Comparison of ENCODE assay signal across 8 mouse cellular contexts in the genomic region with DNA sequence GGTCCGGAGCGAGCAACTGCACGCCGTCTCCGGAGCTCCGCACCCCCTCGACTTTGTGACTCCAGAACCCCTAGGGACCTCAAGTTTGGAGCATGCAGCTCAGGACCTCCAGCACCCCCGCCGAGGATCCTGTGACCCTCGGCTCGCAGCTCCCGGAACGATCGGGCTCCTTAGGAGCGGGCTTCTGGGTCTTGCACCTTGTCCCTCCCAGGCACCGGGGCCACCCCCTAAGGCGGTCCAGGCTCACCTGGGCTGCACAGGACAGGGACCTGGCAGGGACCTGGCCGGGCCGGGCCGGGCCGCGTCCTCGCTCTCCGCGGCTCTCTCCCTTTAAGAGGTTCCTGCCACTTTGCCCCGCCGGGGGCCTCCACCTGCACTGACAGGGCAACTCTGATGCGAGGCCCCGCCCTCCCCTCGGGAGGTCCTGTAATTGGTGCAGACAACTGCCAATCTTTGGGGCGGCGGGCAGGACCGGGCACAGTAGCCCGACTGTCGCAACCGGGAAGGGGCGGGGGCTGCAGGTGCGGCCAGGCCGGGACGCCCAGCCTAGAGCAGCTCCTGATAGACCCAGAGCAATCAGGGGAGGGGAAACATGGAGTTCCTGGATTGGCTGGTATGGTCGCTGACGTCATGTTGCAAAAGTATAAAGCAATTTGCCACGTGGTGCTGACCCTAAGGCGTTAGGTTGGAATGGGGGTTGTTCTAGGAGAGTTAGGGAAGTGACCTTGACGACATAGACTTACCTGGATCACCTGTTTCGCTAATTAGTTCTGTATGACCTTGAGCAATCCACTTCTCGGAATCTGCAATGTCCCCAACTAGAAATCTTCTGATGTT. TPM values are rescaled to one million over a fixed set of nuclear protein-coding genes. Genes with fewer than 3 reads are reported as not detected.
DNase-seq lines count a peak whose midpoint lies in the region; ATAC-seq and TF ChIP-seq lines count a peak whose summit lies in the region.

A gene (minus strand): TSS at position 389 of the 837 bp plus-strand sequence.

- peak; percentile 67 for ATAC-seq in G1E (ENCODE audit: extremely low read depth, insufficient number of reproducible peaks, low FRiP score, poor library complexity, severe bottlenecking)
- ATAC-seq in forebrain, postnatal 0 days, result peak; percentile 90
- peak; percentile 93 for ATAC-seq in lung, embryonic 15.5 days (ENCODE audit: borderline replicate concordance, extremely low read depth, low FRiP score, low TSS enrichment)

- peak within 1 kb of the TSS; percentile 50 for H3K9ac ChIP-seq in forebrain, postnatal 0 days
- H3K9ac ChIP-seq in lung, embryonic 15.5 days, result peak within 1 kb of the TSS; percentile 63

- no peaks in the 10 kb centered on the region for H3K27me3 ChIP-seq in G1E (ENCODE audit: insufficient read depth, low read length)
- H3K27me3 ChIP-seq in cerebellum, adult 2 months (ENCODE audit: control insufficient read depth, insufficient read depth, low read length), result no peaks in the 10 kb centered on the region
- peaks cover 33% of the 10 kb centered on the region for H3K27me3 ChIP-seq in forebrain, postnatal 0 days (ENCODE audit: insufficient read depth, low read length)
- no peaks in the 10 kb centered on the region for H3K27me3 ChIP-seq in lung, embryonic 15.5 days

- peak; percentile 59 for TF ChIP-seq POLR2A in cerebellum, adult 2 months (IDR thresholded peaks at IDR 0.05; ENCODE audit: borderline replicate concordance, insufficient read depth, low read length)

- TF ChIP-seq CTCF in G1E (IDR thresholded peaks at IDR 0.05; ENCODE audit: low read depth, low read length), result no peak
- no peak for TF ChIP-seq CTCF in cerebellum, adult 2 months (IDR thresholded peaks at IDR 0.05; ENCODE audit: borderline replicate concordance, insufficient read depth, low read depth, low read length)
- TF ChIP-seq CTCF in forebrain, postnatal 0 days (IDR thresholded peaks at IDR 0.05; ENCODE audit: low read depth), result no peak

- peak; percentile 96 for DNase-seq in G1E (ENCODE audit: low spot score)
- DNase-seq in cerebellum, adult 2 months, result peak; percentile 100
- peak; percentile 84 for DNase-seq in forebrain, postnatal 0 days
- DNase-seq in heart, postnatal 4 days, result peak; percentile 99
- DNase-seq in layer of hippocampus, adult 8-10 months (ENCODE audit: low spot score in 2 of 2), result peak; percentile 90 to 92
- peak; percentile 96 for DNase-seq in ovary, adult 18-20 months (ENCODE audit: low spot score)
- peak; percentile 98 for DNase-seq in thymus, postnatal 0 days (ENCODE audit: low spot score)

- 3% methylated on average over 47 of the region's 47 CpGs for WGBS in cerebellum, adult 2 months
- 2% methylated on average over 47 of the region's 47 CpGs for WGBS in forebrain, postnatal 0 days
- 1% methylated on average over 47 of the region's 47 CpGs for WGBS in lung, embryonic 15.5 days

- H3K27ac ChIP-seq in cerebellum, adult 2 months (ENCODE audit: insufficient read depth, low read length), result peak within 1 kb of the TSS; percentile 77
- no peak within 1 kb of the TSS for H3K27ac ChIP-seq in forebrain, postnatal 0 days (ENCODE audit: low read depth, low read length)
- peak within 1 kb of the TSS; percentile 71 for H3K27ac ChIP-seq in lung, embryonic 15.5 days

- H3K9me3 ChIP-seq in G1E (replicated peaks), result no peaks in the 10 kb centered on the region
- no peaks in the 10 kb centered on the region for H3K9me3 ChIP-seq in forebrain, postnatal 0 days (ENCODE audit: low read length)
- H3K9me3 ChIP-seq in lung, embryonic 15.5 days, result no peaks in the 10 kb centered on the region

- H3K4me2 ChIP-seq in forebrain, postnatal 0 days (ENCODE audit: low read depth), result peak within 1 kb of the TSS; percentile 100
- H3K4me2 ChIP-seq in lung, embryonic 15.5 days, result peak within 1 kb of the TSS; percentile 93

- peaks cover 79% of the 10 kb centered on the region for H3K4me1 ChIP-seq in G1E (ENCODE audit: insufficient read depth, low read depth, low read length)
- peaks cover 10% of the 10 kb centered on the region; the same call in 1 of the 2 replicates for H3K4me1 ChIP-seq in cerebellum, adult 2 months (ENCODE audit: control insufficient read depth, insufficient read depth, low read length)
- H3K4me1 ChIP-seq in forebrain, postnatal 0 days (ENCODE audit: insufficient read depth), result no peaks in the 10 kb centered on the region
- peaks cover 27% of the 10 kb centered on the region for H3K4me1 ChIP-seq in lung, embryonic 15.5 days

- H3K4me3 ChIP-seq in G1E (ENCODE audit: low read depth, low read length), result peak within 1 kb of the TSS; percentile 93
- H3K4me3 ChIP-seq in cerebellum, adult 2 months (replicated peaks; ENCODE audit: insufficient read depth, low read depth, low read length), result peak within 1 kb of the TSS; percentile 93
- peak within 1 kb of the TSS; percentile 48 for H3K4me3 ChIP-seq in forebrain, postnatal 0 days (ENCODE audit: low read depth, low read length)
- H3K4me3 ChIP-seq in lung, embryonic 15.5 days, result peak within 1 kb of the TSS; percentile 71

- H3K36me3 ChIP-seq in G1E (replicated peaks), result peaks cover 35% of the 10 kb centered on the region
- no peaks in the 10 kb centered on the region for H3K36me3 ChIP-seq in forebrain, postnatal 0 days (ENCODE audit: insufficient read depth)
- H3K36me3 ChIP-seq in lung, embryonic 15.5 days, result no peaks in the 10 kb centered on the region

RNA-seq across cellular contexts. Expression of the gene that starts here (rescaled TPM):
- total RNA-seq in G1E (2014; fragmentation: Nextera tagmentation) (329 and 560 TPM in 2 replicates), G1E (2017) (97.8 and 129 TPM in 2 replicates)
- 119 and 152 TPM in 2 replicates for polyA plus RNA-seq in G1E (2012)
- 174 and 192 TPM in 2 replicates for polyA plus RNA-seq in cerebellum, adult 2 months (2012; rRNA removed)
- total RNA-seq in forebrain, postnatal 0 days (2014; rRNA removed), result 65.0 and 68.3 TPM in 2 replicates
- 32.4 and 36.5 TPM in 2 replicates for polyA plus RNA-seq in forebrain, postnatal 0 days (2015; fragmentation: Nextera tagmentation; extraction: Ambion mirVana)
- total RNA-seq in heart, postnatal 4 days (2021), result 100 to 1,000 TPM in 1 of 2 experiments, 10 to 100 TPM in 1; 88.1 to 142 TPM
- 10 to 100 TPM; 23.0 to 27.9 (median 25.7) TPM for total RNA-seq in layer of hippocampus, adult 8-10 months (2022)
- 62.2 and 65.0 TPM in 2 replicates for polyA plus RNA-seq in lung, embryonic 15.5 days (2015; fragmentation: Nextera tagmentation; extraction: Ambion mirVana)
- 47.5 and 52.0 TPM in 2 replicates for polyA plus RNA-seq in thymus, postnatal 0 days (2015; fragmentation: Nextera tagmentation; extraction: Ambion mirVana)
